Mouse (Mus musculus) lung, postnatal 25 days (tissue): ENCODE data around the gene Mier2.

Source experiments
- DNase-seq: peaks from one replicate; pipeline ENCODE4 v3.0.0; 2022; ENCODE audit warnings: low spot score

The Mier2 gene

DNA sequence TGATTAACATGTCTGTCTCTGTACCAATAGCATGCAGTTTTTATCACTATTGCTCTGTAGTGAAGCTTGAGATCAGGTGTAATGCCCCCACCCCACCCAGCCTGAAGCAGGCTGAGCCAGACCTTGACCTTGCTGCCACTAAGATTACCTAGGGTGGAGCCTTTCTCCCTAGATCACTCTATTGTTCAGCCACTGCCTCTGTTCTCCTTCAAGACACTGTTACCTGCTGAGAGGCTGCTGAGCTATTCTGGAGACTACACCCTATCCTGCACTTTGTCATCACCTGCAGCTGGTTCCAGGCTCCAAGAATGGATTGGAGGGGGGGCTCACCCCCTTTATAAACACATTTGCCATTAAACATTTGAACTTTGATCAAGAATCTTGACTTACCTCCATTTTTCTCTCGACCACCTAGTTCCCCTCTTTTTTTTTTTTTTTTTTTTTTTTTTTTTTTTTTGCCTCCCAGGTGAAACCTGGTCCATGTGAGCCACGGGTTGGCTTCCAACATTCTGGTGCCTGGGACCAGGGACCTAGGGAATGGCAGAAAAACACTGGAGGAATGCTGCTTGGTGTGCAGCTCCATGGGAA lies 58.2 kb downstream of the Mier2 start:
- DNase-seq, result no peak

DNA sequence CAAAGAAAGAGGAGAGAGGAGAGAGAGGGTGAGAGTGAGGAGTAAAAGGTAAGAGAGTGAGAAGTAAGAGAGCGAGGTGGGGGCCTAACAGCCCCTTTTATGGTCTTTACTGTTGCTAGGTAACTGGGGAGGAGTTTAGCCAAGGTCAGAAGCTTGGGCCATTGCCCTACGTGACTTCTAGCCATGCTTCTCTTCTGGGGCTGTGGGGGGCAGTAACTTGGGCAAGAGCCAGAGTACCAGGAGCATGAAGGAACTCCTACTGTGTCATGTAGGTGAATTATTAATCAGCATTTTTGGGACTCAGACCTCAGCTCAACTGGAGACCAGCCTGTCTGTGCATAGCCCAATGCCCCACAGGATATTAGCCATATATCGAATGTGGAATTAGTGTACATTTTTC lies 59.1 kb downstream of the Mier2 start:
- no peak for DNase-seq
